Mouse (Mus musculus): ENCODE results near the gene Lpin3. TPM values are rescaled to one million over a fixed set of nuclear protein-coding genes. Genes with fewer than 3 reads are reported as not detected.

Lpin3 gene
- polyA plus RNA-seq, 1 experiment = 4.6 TPM

DNA sequence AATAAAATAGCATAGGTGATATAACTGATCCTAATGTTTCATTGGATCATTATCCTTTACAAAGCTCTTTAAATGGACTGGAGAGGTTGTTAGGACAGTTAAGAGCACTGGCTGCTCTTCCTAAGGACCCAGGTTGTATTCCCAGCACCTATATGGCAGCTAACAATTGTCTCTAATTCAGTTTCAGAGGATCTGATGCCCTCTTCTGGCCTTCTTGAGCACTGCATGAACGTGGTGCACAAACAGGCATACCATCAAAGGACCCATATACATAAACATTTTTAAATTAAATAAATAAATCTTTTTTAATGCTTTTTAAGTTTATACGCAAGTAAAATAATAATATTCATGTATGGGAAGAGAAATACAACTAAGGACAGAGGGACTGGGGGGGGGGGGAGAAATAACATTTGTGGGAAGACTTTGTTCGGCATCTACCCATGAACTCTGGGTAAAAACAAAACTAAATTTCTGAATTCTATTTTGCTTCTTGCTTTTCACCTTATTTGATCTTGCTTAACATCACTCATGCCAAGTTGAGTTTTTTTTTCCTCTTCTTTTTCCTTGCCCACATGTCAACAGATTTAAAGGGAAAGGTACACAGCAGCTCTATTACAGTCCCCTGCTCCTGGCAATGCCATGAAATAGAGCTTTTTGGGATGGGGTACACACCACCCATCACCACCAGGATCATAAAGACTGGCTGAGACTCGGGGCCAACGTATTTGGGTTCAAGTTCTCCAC, 23.9 kb upstream of the Lpin3 start:
- Histone ChIP-seq H3K27ac (ENCODE audit: insufficient read depth, low read length) (no peak overlapping the region), H3K4me1 (ENCODE audit: control insufficient read depth, insufficient read depth, insufficient read length) (0 out of 2 replicates have a peak, but pooled peaks cover 2% of the 10 kb centered on the region), H3K4me3 (ENCODE audit: extremely low read depth, insufficient read depth, insufficient read length) (no peak overlapping the region), H3K27me3 (ENCODE audit: control insufficient read depth, insufficient read depth, low read length) (no peaks in the 10 kb centered on the region), H3K36me3 (ENCODE audit: control insufficient read depth, insufficient read depth, low read length) (no peaks in the 10 kb centered on the region)
- DNase-seq (ENCODE audit: low read depth in 1 of 2, low spot score in 2 of 2) = no peak
- no peak for TF ChIP-seq CTCF (IDR thresholded peaks at IDR 0.05; ENCODE audit: extremely low read depth, insufficient read depth, insufficient read length, insufficient replicate concordance)
- no peak for TF ChIP-seq POLR2A (IDR thresholded peaks at IDR 0.05; ENCODE audit: low read depth, low read length)
- 89% methylated on average over 5 of the region's 5 CpGs for WGBS

DNA sequence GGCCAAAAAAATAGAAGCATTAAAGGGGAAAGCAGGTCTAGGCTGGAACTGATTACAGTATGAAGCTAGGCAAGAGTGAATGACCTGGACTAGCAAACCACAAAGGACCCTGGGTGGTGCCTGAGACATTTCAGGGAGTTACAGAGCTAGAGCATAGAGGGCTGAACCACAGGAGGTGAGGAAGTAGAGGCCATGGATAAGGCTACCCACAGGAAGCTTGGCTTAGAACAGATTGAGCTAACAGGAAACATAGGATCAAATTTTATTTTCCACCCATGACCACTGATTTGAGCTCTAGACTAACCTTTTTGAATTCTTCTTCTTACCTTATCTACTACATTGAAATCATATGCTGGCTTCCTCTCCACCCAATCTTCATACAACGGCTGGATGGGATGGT, 20.1 kb upstream of the Lpin3 start:
- DNase-seq (ENCODE audit: low read depth in 1 of 2, low spot score in 2 of 2) = no peak
- WGBS = 15% methylated on average over 1 of the region's 1 CpGs
- TF ChIP-seq POLR2A (IDR thresholded peaks at IDR 0.05; ENCODE audit: low read depth, low read length) = no peak
- no peak for TF ChIP-seq CTCF (IDR thresholded peaks at IDR 0.05; ENCODE audit: extremely low read depth, insufficient read depth, insufficient read length, insufficient replicate concordance)
- H3K4me3 ChIP-seq (ENCODE audit: extremely low read depth, insufficient read depth, insufficient read length) = no peak overlapping the region
- H3K36me3 ChIP-seq (ENCODE audit: control insufficient read depth, insufficient read depth, low read length) = no peaks in the 10 kb centered on the region
- 0 out of 2 replicates have a peak, but pooled peaks cover 2% of the 10 kb centered on the region for H3K4me1 ChIP-seq (ENCODE audit: control insufficient read depth, insufficient read depth, insufficient read length)
- H3K27ac ChIP-seq (ENCODE audit: insufficient read depth, low read length) = no peak overlapping the region
- H3K27me3 ChIP-seq (ENCODE audit: control insufficient read depth, insufficient read depth, low read length) = no peaks in the 10 kb centered on the region

DNA sequence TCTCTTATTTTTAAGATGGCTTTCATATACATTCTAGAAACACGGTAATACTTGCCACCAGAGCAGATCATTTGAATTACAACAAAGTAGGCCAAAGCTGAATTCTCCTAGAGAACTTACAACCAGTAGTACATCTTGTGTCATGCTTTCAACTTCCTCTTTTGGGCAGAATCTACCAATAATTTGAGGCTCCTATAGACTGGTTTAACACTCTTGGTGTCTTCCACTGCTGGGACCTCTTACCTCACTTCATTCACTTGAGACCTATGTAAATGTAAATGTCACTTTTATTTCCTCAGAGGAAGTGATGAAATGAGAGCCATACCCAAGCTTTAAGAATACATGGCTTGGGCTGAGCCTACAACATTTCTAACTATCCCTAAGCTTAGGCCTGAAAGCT, 16.4 kb upstream of the Lpin3 start:
- no peak for DNase-seq (ENCODE audit: low read depth in 1 of 2, low spot score in 2 of 2)
- Histone ChIP-seq H3K36me3 (ENCODE audit: control insufficient read depth, insufficient read depth, low read length) (no peaks in the 10 kb centered on the region), H3K27ac (ENCODE audit: insufficient read depth, low read length) (no peak overlapping the region), H3K27me3 (ENCODE audit: control insufficient read depth, insufficient read depth, low read length) (no peaks in the 10 kb centered on the region), H3K4me1 (ENCODE audit: control insufficient read depth, insufficient read depth, insufficient read length) (0 out of 2 replicates have a peak, but pooled peaks cover 2% of the 10 kb centered on the region), H3K4me3 (ENCODE audit: extremely low read depth, insufficient read depth, insufficient read length) (no peak overlapping the region)
- WGBS = 85% methylated on average over 1 of the region's 1 CpGs
- TF ChIP-seq CTCF (IDR thresholded peaks at IDR 0.05; ENCODE audit: extremely low read depth, insufficient read depth, insufficient read length, insufficient replicate concordance) = no peak
- TF ChIP-seq POLR2A (IDR thresholded peaks at IDR 0.05; ENCODE audit: low read depth, low read length) = no peak

DNA sequence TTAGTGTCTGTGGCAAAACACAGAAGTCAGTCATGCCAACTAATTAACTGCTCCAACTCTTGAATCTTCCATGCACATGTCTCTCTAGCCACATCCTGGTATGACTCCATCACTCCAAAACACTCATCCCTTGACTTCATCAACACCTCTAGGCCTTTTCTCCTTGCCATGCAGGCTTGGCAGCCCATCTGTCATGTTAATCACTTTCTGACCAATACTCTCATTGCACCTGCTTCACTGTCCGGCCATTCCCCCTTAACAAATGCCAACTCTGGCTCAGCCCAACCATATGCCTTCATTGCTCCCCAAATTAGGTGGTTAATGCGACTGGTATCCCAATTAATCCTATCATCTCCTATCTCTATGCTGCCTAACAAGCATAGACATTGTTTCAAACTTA, 15.2 kb upstream of the Lpin3 start:
- H3K27me3 ChIP-seq (ENCODE audit: control insufficient read depth, insufficient read depth, low read length) = no peaks in the 10 kb centered on the region
- 0 out of 2 replicates have a peak, but pooled peaks cover 2% of the 10 kb centered on the region for H3K4me1 ChIP-seq (ENCODE audit: control insufficient read depth, insufficient read depth, insufficient read length)
- 88% methylated on average over 2 of the region's 2 CpGs for WGBS
- no peak for DNase-seq (ENCODE audit: low read depth in 1 of 2, low spot score in 2 of 2)
- no peaks in the 10 kb centered on the region for H3K36me3 ChIP-seq (ENCODE audit: control insufficient read depth, insufficient read depth, low read length)
- H3K27ac ChIP-seq (ENCODE audit: insufficient read depth, low read length) = no peak overlapping the region
- TF ChIP-seq CTCF (IDR thresholded peaks at IDR 0.05; ENCODE audit: extremely low read depth, insufficient read depth, insufficient read length, insufficient replicate concordance) (no peak), POLR2A (IDR thresholded peaks at IDR 0.05; ENCODE audit: low read depth, low read length) (no peak)
- H3K4me3 ChIP-seq (ENCODE audit: extremely low read depth, insufficient read depth, insufficient read length) = no peak overlapping the region

DNA sequence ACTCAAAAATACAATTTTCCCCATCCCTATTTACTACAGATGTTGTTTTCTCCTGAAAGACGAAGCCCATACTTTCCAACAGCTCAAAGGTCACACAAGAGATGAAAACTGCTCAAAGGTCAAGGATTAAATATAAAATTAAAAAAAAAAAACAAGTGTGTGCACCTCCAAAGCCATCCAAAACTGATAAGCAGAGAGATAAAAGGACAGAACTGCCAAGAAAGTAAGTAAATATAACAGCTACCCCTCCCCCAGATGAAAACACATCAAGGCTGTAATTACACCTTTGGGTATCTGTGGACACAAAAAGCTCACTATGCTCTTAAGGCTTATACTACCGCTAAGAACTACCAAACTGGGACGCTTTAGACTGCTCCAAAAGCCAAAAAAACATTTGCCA, 11.0 kb upstream of the Lpin3 start:
- Histone ChIP-seq H3K27me3 (ENCODE audit: control insufficient read depth, insufficient read depth, low read length) (no peaks in the 10 kb centered on the region), H3K4me3 (ENCODE audit: extremely low read depth, insufficient read depth, insufficient read length) (no peak overlapping the region), H3K27ac (ENCODE audit: insufficient read depth, low read length) (no peak overlapping the region), H3K36me3 (ENCODE audit: control insufficient read depth, insufficient read depth, low read length) (no peaks in the 10 kb centered on the region), H3K4me1 (ENCODE audit: control insufficient read depth, insufficient read depth, insufficient read length) (peaks cover 3% of the 10 kb centered on the region; the same call in 1 of the 2 replicates)
- no peak for DNase-seq (ENCODE audit: low read depth in 1 of 2, low spot score in 2 of 2)
- 92% methylated on average over 3 of the region's 3 CpGs for WGBS
- no peak for TF ChIP-seq CTCF (IDR thresholded peaks at IDR 0.05; ENCODE audit: extremely low read depth, insufficient read depth, insufficient read length, insufficient replicate concordance)
- TF ChIP-seq POLR2A (IDR thresholded peaks at IDR 0.05; ENCODE audit: low read depth, low read length) = no peak

DNA sequence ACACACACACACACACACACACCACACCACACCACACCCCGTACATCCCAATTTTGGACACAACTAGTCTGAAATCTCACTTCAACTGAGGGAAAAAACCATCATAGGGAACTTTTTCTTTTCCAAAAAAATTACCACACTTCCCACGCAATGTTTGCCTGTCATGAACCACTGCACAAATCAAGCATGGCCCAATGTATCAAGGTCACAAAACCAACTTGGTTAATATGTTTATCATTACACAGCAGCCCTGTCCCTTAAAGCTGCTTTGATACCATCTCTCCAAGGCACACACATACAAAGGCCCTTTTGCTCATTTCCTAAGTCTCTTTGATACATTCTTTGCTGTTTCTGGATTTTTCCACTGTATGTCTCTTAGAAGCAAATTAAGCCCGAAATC, 9.2 kb upstream of the Lpin3 start:
- WGBS = 91% methylated on average over 3 of the region's 3 CpGs
- H3K27ac ChIP-seq (ENCODE audit: insufficient read depth, low read length) = no peak overlapping the region
- no peaks in the 10 kb centered on the region for H3K27me3 ChIP-seq (ENCODE audit: control insufficient read depth, insufficient read depth, low read length)
- no peak for TF ChIP-seq CTCF (IDR thresholded peaks at IDR 0.05; ENCODE audit: extremely low read depth, insufficient read depth, insufficient read length, insufficient replicate concordance)
- no peak for TF ChIP-seq POLR2A (IDR thresholded peaks at IDR 0.05; ENCODE audit: low read depth, low read length)
- H3K4me3 ChIP-seq (ENCODE audit: extremely low read depth, insufficient read depth, insufficient read length) = no peak overlapping the region
- no peak for DNase-seq (ENCODE audit: low read depth in 1 of 2, low spot score in 2 of 2)
- no peaks in the 10 kb centered on the region for H3K36me3 ChIP-seq (ENCODE audit: control insufficient read depth, insufficient read depth, low read length)
- H3K4me1 ChIP-seq (ENCODE audit: control insufficient read depth, insufficient read depth, insufficient read length) = peaks cover 3% of the 10 kb centered on the region; the same call in 1 of the 2 replicates

DNA sequence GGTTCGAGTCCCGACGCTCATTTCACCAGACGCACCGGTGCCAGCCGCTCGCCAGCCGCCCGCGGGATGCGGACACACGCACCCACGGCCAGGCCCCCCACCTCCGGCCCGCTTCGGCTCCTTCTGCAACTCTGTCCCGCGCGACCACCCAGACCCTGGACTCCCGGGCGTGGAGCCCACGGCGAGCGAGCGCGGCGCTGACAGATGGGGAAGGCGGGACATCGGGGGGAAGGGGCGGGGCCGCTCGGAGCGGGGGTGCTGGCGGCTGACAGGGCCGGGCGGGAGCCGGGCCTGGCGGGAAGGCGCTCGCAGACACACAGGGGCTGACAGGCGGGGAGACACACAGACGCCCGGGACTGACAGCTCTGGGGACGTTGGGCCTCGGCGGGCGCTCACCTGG, 8.1 kb upstream of the Lpin3 start:
- under 1% methylated on average over 41 of the region's 47 CpGs for WGBS
- peak overlapping the region; percentile 63 for H3K4me3 ChIP-seq (ENCODE audit: extremely low read depth, insufficient read depth, insufficient read length)
- peak in 1 of 2 experiments; percentile 60 for DNase-seq (ENCODE audit: low read depth in 1 of 2, low spot score in 2 of 2)
- peak overlapping the region; percentile 85 for H3K27ac ChIP-seq (ENCODE audit: insufficient read depth, low read length)
- no peak for TF ChIP-seq POLR2A (IDR thresholded peaks at IDR 0.05; ENCODE audit: low read depth, low read length)
- TF ChIP-seq CTCF (IDR thresholded peaks at IDR 0.05; ENCODE audit: extremely low read depth, insufficient read depth, insufficient read length, insufficient replicate concordance) = no peak
- peaks cover 3% of the 10 kb centered on the region; the same call in 1 of the 2 replicates for H3K4me1 ChIP-seq (ENCODE audit: control insufficient read depth, insufficient read depth, insufficient read length)
- H3K36me3 ChIP-seq (ENCODE audit: control insufficient read depth, insufficient read depth, low read length) = no peaks in the 10 kb centered on the region
- no peaks in the 10 kb centered on the region for H3K27me3 ChIP-seq (ENCODE audit: control insufficient read depth, insufficient read depth, low read length)

Data from spleen, adult 2 months (tissue).